Mouse (Mus musculus) megakaryocyte-erythroid progenitor cell, adult 5-6 weeks (primary cell): Measurements from ENCODE around the gene Ptprd. TPM values are rescaled to one million over a fixed set of nuclear protein-coding genes. Genes with fewer than 3 reads are reported as not detected.

ENCODE experiments used
- ATAC-seq: replicated peaks from 2 replicates; pipeline ENCODE4 v1.8.0; 2016; ENCODE audit warnings: mild to moderate bottlenecking, inconsistent platforms; ENCODE audit not compliant: severe bottlenecking, poor library complexity, low FRiP score, low TSS enrichment
- total RNA-seq, 2 experiments: library from RNA; stranded (forward) in 1 of 2; stranded (reverse) in 1 of 2; fragments of 200-1000, 215-1000 nt in 1 of 2; fragments of >200 nt in 1 of 2; fragmentation: Nextera tagmentation in 1 of 2; gene quantifications; 2 replicates each; pipeline ENCODE4 v1.2.3; 2014 to 2017

The Ptprd gene
- total RNA-seq, 2 experiments from 2014 or later = not detected

GRCm38 (mm10) chr4:76024502-76024821 lies 2187.3 kb downstream of the Ptprd start:
- no peak for ATAC-seq

GRCm38 (mm10) chr4:76023756-76024501 lies 2187.8 kb downstream of the Ptprd start:
- no peak for ATAC-seq

GRCm38 (mm10) chr4:76021670-76022069 lies 2190.1 kb downstream of the Ptprd start:
- no peak for ATAC-seq

- no peak for ATAC-seq
Observed at GRCm38 (mm10) chr4:76015026-76015425, 2196.7 kb downstream of the Ptprd start.

GRCm38 (mm10) chr4:76014151-76014840 lies 2197.5 kb downstream of the Ptprd start:
- ATAC-seq = no peak

- no peak for ATAC-seq
Observed at GRCm38 (mm10) chr4:76008580-76008979, 2203.2 kb downstream of the Ptprd start.

GRCm38 (mm10) chr4:76007219-76007618 lies 2204.5 kb downstream of the Ptprd start:
- ATAC-seq = no peak

GRCm38 (mm10) chr4:76006717-76007116 lies 2205.0 kb downstream of the Ptprd start:
- no peak for ATAC-seq

GRCm38 (mm10) chr4:76004161-76004560 lies 2207.6 kb downstream of the Ptprd start:
- ATAC-seq = no peak

- no peak for ATAC-seq
Observed at GRCm38 (mm10) chr4:76000258-76000657, 2211.5 kb downstream of the Ptprd start.

GRCm38 (mm10) chr4:75995841-75996240 lies 2215.9 kb downstream of the Ptprd start:
- ATAC-seq = no peak

- ATAC-seq = no peak
Observed at GRCm38 (mm10) chr4:75994576-75994975, 2217.2 kb downstream of the Ptprd start.

GRCm38 (mm10) chr4:75993092-75993491 lies 2218.7 kb downstream of the Ptprd start:
- no peak for ATAC-seq

GRCm38 (mm10) chr4:75991621-75992245 lies 2220.0 kb downstream of the Ptprd start:
- no peak for ATAC-seq

- peak; percentile 34 for ATAC-seq
Observed at GRCm38 (mm10) chr4:75974728-75975127, 2237.0 kb downstream of the Ptprd start.

- no peak for ATAC-seq
Observed at GRCm38 (mm10) chr4:75973322-75973721, 2238.4 kb downstream of the Ptprd start.

- ATAC-seq = no peak
Observed at GRCm38 (mm10) chr4:75969961-75970360, 2241.8 kb downstream of the Ptprd start.

- ATAC-seq = no peak
Observed at GRCm38 (mm10) chr4:75968618-75969017, 2243.1 kb downstream of the Ptprd start.

- ATAC-seq = no peak
Observed at GRCm38 (mm10) chr4:75965810-75966209, 2246.0 kb downstream of the Ptprd start.

GRCm38 (mm10) chr4:75962916-75963315 lies 2248.8 kb downstream of the Ptprd start:
- ATAC-seq = no peak

GRCm38 (mm10) chr4:75961865-75962264 lies 2249.9 kb downstream of the Ptprd start:
- ATAC-seq = no peak
